Mouse (Mus musculus): ENCODE data around the gene Gcdh. TPM values are rescaled to one million over a fixed set of nuclear protein-coding genes. Genes with fewer than 3 reads are reported as not detected.
"Not testable (repeated sequence)": the region's sequence is repeated elsewhere in the genome, so short reads cannot be mapped to it uniquely, and the experiment has no call there.

Gcdh gene
- total RNA-seq, 2 experiments from 2014 or later, result 63.1 to 68.2 TPM

GRCm38 (mm10) chr8:84912391-84912790 lies 18.7 kb upstream of the Gcdh start:
- no peak for DNase-seq (ENCODE audit: low spot score)
- intact Hi-C loops (cut with DNase I), result loop anchor here (5.0 kb wide), 1 partner anchor 80 kb away; the partner anchor contains the start of gene Hook2

GRCm38 (mm10) chr8:84911854-84912253 lies 18.1 kb upstream of the Gcdh start:
- intact Hi-C loops (cut with DNase I), result loop anchor here (5.0 kb wide), 1 partner anchor 80 kb away; the partner anchor contains the start of gene Hook2
- DNase-seq (ENCODE audit: low spot score), result no peak

- intact Hi-C loops (cut with DNase I), result loop anchor here (5.0 kb wide), 1 partner anchor 82 kb away; the partner anchor contains the start of gene Hook2
Measured at GRCm38 (mm10) chr8:84910551-84910950, 16.8 kb upstream of the Gcdh start.

GRCm38 (mm10) chr8:84909949-84910348 lies 16.2 kb upstream of the Gcdh start:
- intact Hi-C loops (cut with DNase I), result loop anchor here (5.0 kb wide), 1 partner anchor 82 kb away; the partner anchor contains the start of gene Hook2

More at GRCm38 (mm10) chr8:84910551-84910950, 16.8 kb upstream of the Gcdh start:
- DNase-seq (ENCODE audit: low spot score), result no peak

GRCm38 (mm10) chr8:84909162-84909767 lies 15.5 kb upstream of the Gcdh start:
- intact Hi-C loops (cut with DNase I), result no loop called here
- no peak for DNase-seq (ENCODE audit: low spot score)

More at GRCm38 (mm10) chr8:84909949-84910348, 16.2 kb upstream of the Gcdh start:
- no peak for DNase-seq (ENCODE audit: low spot score)

GRCm38 (mm10) chr8:84908421-84909161 lies 14.9 kb upstream of the Gcdh start, which contains the start of gene Dnase2a:
Gene Dnase2a (plus strand): TSS chr8:84908560.
- intact Hi-C loops (cut with DNase I), result no loop called here
- peak; percentile 96 for DNase-seq (ENCODE audit: low spot score)

GRCm38 (mm10) chr8:84907979-84908378 lies 14.3 kb upstream of the Gcdh start:
- DNase-seq (ENCODE audit: low spot score); intact Hi-C loops (cut with DNase I): not testable (repeated sequence)

GRCm38 (mm10) chr8:84907493-84907892 lies 13.8 kb upstream of the Gcdh start:
- intact Hi-C loops (cut with DNase I), result no loop called here
- no peak for DNase-seq (ENCODE audit: low spot score)

- no peak for DNase-seq (ENCODE audit: low spot score)
- intact Hi-C loops (cut with DNase I), result no loop called here
Measured at GRCm38 (mm10) chr8:84907037-84907436, 13.3 kb upstream of the Gcdh start.

GRCm38 (mm10) chr8:84904351-84904750 lies 10.6 kb upstream of the Gcdh start:
- DNase-seq (ENCODE audit: low spot score), result no peak
- intact Hi-C loops (cut with DNase I), result no loop called here

- DNase-seq (ENCODE audit: low spot score), result peak; percentile 83
- intact Hi-C loops (cut with DNase I), result loop anchor here (2.0 kb wide), 1 partner anchor 46 kb away; the partner anchor contains the start of gene Farsa
Measured at GRCm38 (mm10) chr8:84902920-84903661, 9.4 kb upstream of the Gcdh start.

GRCm38 (mm10) chr8:84902367-84902919 lies 8.7 kb upstream of the Gcdh start:
- intact Hi-C loops (cut with DNase I), result loop anchor here (2.0 kb wide), 1 partner anchor 46 kb away; the partner anchor contains the start of gene Farsa
- DNase-seq (ENCODE audit: low spot score), result no peak

- intact Hi-C loops (cut with DNase I), result loop anchor here (2.0 kb wide), 1 partner anchor 45 kb away; the partner anchor contains the start of gene Farsa
- no peak for DNase-seq (ENCODE audit: low spot score)
Measured at GRCm38 (mm10) chr8:84901752-84902151, 8.0 kb upstream of the Gcdh start, which contains the start of gene Klf1. Gene Klf1 (plus strand): TSS chr8:84901928.

GRCm38 (mm10) chr8:84901071-84901470 lies 7.3 kb upstream of the Gcdh start:
- intact Hi-C loops (cut with DNase I), result no loop called here
- no peak for DNase-seq (ENCODE audit: low spot score)

- intact Hi-C loops (cut with DNase I), result no loop called here
- DNase-seq (ENCODE audit: low spot score), result no peak
Measured at GRCm38 (mm10) chr8:84895963-84896362, 2.2 kb upstream of the Gcdh start.

- DNase-seq (ENCODE audit: low spot score), result no peak
- intact Hi-C loops (cut with DNase I), result loop anchor here (5.0 kb wide), 1 partner anchor 36 kb away; the partner anchor contains the start of gene Farsa
Measured at GRCm38 (mm10) chr8:84892993-84893708, 570 bp downstream of the Gcdh start.

- no peak for DNase-seq (ENCODE audit: low spot score)
- intact Hi-C loops (cut with DNase I), result no loop called here
Measured at GRCm38 (mm10) chr8:84889141-84889540, 4.6 kb downstream of the Gcdh start.

GRCm38 (mm10) chr8:84888280-84888679 lies 5.4 kb downstream of the Gcdh start:
- intact Hi-C loops (cut with DNase I), result no loop called here
- no peak for DNase-seq (ENCODE audit: low spot score)

GRCm38 (mm10) chr8:84884728-84885127 lies 9.0 kb downstream of the Gcdh start:
- no peak for DNase-seq (ENCODE audit: low spot score)
- intact Hi-C loops (cut with DNase I), result no loop called here
